Mouse (Mus musculus) heart, adult 2 months (tissue): ENCODE results near the gene Otx2.

Experiments
- CTCF ChIP-seq: fragments of 200-600 bp; IDR thresholded peaks from 2 replicates; pipeline ENCODE4 v1.8.1; 2022; ENCODE audit warnings: antibody characterized with exemption, mild to moderate bottlenecking, moderate library complexity
- EP300 ChIP-seq: fragments of 200-500 bp; IDR thresholded peaks from 2 replicates; pipeline ENCODE4 v1.6.1; 2011; ENCODE audit warnings: low read depth, low read length, control low read depth; ENCODE audit not compliant: insufficient read depth
- POLR2A ChIP-seq: fragments of 200-500 bp; IDR thresholded peaks from 2 replicates; pipeline ENCODE4 v1.6.1; 2011; ENCODE audit warnings: mild to moderate bottlenecking, low read depth, low read length, control low read depth; ENCODE audit not compliant: insufficient read depth

GRCm38 (mm10) chr14:48616361-48616760, 57.3 kb downstream of the Otx2 start:
- TF ChIP-seq CTCF (no peak), POLR2A (no peak), EP300 (no peak)
